Mouse (Mus musculus): ENCODE measurements around the gene Mrpl49.

DNA sequence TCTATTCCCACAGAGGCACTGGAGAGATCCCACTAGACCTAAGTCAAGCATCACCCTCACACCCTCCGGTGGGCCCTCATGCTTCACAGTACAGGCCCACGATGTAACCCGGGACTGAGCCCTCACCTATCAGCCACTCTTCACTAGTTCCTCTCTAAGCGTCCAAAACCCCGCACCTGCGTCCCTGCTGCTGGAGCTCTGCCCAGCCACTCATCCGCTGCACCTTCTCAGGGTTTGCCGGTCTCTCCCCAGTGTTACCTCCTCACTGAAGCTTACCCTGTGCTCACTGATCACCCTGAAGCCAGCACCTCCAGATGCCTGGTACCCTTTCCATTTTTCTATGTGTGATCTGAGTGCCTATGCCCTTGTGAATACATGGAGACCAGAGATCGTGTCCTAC lies 15.3 kb downstream of the Mrpl49 start:
- TF ChIP-seq POLR2A (IDR thresholded peaks at IDR 0.05; ENCODE audit: borderline replicate concordance, control insufficient read depth, low read depth, low read length) (no peak), CTCF (IDR thresholded peaks at IDR 0.05; ENCODE audit: control insufficient read depth, insufficient read depth, low read length) (no peak)

Data from bone marrow, adult 2 months (tissue).